Mouse (Mus musculus): ENCODE data around the gene Trp53rkb. TPM values are rescaled to one million over a fixed set of nuclear protein-coding genes. Genes with fewer than 3 reads are reported as not detected.

Trp53rkb gene
- polyA plus RNA-seq, 1 experiment: 4.3 TPM

DNA sequence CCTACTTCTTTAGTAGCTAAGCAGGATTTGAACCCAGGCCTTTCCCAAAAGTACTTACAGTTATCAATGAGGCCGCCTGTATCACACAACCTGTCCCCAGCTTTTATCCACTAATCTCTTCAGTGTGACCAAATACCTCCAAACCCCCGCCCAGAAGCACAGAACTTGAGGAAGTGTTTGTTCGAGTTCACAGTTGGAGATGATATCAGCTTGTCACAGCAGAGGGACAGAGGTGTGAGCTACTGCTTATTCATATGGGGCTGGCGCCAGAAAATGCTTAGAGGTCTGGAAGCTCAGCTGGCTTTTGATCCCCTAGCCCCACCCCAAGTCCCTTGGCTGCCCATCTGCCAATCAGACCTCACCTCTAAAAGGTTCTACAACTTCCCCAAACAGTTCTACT, 38.1 kb upstream of the Trp53rkb start:
- H3K4me3 ChIP-seq (ENCODE audit: low read depth, low read length): no peak overlapping the region
- H3K9ac ChIP-seq (ENCODE audit: low read depth, poor library complexity, severe bottlenecking): no peak overlapping the region
- H3K27me3 ChIP-seq (ENCODE audit: control insufficient read depth, insufficient read depth, low read length, poor library complexity, severe bottlenecking): no peaks in the 10 kb centered on the region
- H3K4me1 ChIP-seq (ENCODE audit: control insufficient read depth, insufficient read depth, low read length): peaks cover 2% of the 10 kb centered on the region
- no peaks in the 10 kb centered on the region for H3K36me3 ChIP-seq (ENCODE audit: control insufficient read depth, insufficient read depth, low read length, poor library complexity, severe bottlenecking)
- no peaks in the 10 kb centered on the region for H3K9me3 ChIP-seq (replicated peaks; ENCODE audit: control insufficient read depth, insufficient read depth, low read length, poor library complexity, severe bottlenecking)
- no peak for TF ChIP-seq EP300 (IDR thresholded peaks at IDR 0.05; ENCODE audit: insufficient read depth, low read depth, low read length)
- H3K27ac ChIP-seq (ENCODE audit: insufficient read depth, low read length): no peak overlapping the region

- Histone ChIP-seq H3K9me3 (replicated peaks; ENCODE audit: control insufficient read depth, insufficient read depth, low read length, poor library complexity, severe bottlenecking) (no peaks in the 10 kb centered on the region), H3K4me3 (ENCODE audit: low read depth, low read length) (no peak overlapping the region), H3K36me3 (ENCODE audit: control insufficient read depth, insufficient read depth, low read length, poor library complexity, severe bottlenecking) (no peaks in the 10 kb centered on the region), H3K27ac (ENCODE audit: insufficient read depth, low read length) (no peak overlapping the region), H3K9ac (ENCODE audit: low read depth, poor library complexity, severe bottlenecking) (no peak overlapping the region), H3K27me3 (ENCODE audit: control insufficient read depth, insufficient read depth, low read length, poor library complexity, severe bottlenecking) (no peaks in the 10 kb centered on the region), H3K4me1 (ENCODE audit: control insufficient read depth, insufficient read depth, low read length) (peaks cover under 1% of the 10 kb centered on the region)
- TF ChIP-seq EP300 (IDR thresholded peaks at IDR 0.05; ENCODE audit: insufficient read depth, low read depth, low read length) (no peak), POLR2A (IDR thresholded peaks at IDR 0.05; ENCODE audit: insufficient read depth, low read length) (no peak), CTCF (IDR thresholded peaks at IDR 0.05; ENCODE audit: low read depth, low read length) (no peak)
Measured at GRCm38 (mm10) chr2:166754760-166755159, 37.6 kb upstream of the Trp53rkb start.

DNA sequence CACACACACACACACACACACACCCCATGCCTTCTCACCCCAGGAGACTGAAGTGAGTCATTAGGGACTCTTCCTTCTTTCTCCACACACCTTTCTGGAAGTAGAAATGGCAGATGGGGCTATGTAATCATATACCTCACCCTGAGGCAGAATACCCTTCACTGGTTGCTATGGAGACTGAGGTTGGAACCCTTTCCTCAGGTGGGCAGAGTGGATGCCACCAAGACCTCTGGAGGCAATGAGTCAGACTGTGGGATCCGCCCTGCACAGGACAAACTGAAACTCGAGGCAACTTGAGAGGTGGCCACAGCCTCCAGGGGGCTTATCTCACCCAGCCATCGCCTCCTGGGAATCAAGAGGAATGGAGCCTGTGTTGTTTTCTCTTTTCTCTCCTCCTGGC, 34.4 kb upstream of the Trp53rkb start:
- Histone ChIP-seq H3K27ac (ENCODE audit: insufficient read depth, low read length) (no peak overlapping the region), H3K9me3 (replicated peaks; ENCODE audit: control insufficient read depth, insufficient read depth, low read length, poor library complexity, severe bottlenecking) (no peaks in the 10 kb centered on the region), H3K36me3 (ENCODE audit: control insufficient read depth, insufficient read depth, low read length, poor library complexity, severe bottlenecking) (no peaks in the 10 kb centered on the region), H3K4me1 (ENCODE audit: control insufficient read depth, insufficient read depth, low read length) (no peaks in the 10 kb centered on the region), H3K27me3 (ENCODE audit: control insufficient read depth, insufficient read depth, low read length, poor library complexity, severe bottlenecking) (no peaks in the 10 kb centered on the region), H3K9ac (ENCODE audit: low read depth, poor library complexity, severe bottlenecking) (no peak overlapping the region), H3K4me3 (ENCODE audit: low read depth, low read length) (no peak overlapping the region)
- TF ChIP-seq POLR2A (IDR thresholded peaks at IDR 0.05; ENCODE audit: insufficient read depth, low read length) (no peak), CTCF (IDR thresholded peaks at IDR 0.05; ENCODE audit: low read depth, low read length) (no peak), EP300 (IDR thresholded peaks at IDR 0.05; ENCODE audit: insufficient read depth, low read depth, low read length) (no peak)

- no peaks in the 10 kb centered on the region for H3K36me3 ChIP-seq (ENCODE audit: control insufficient read depth, insufficient read depth, low read length, poor library complexity, severe bottlenecking)
- no peak overlapping the region for H3K4me3 ChIP-seq (ENCODE audit: low read depth, low read length)
- no peaks in the 10 kb centered on the region for H3K4me1 ChIP-seq (ENCODE audit: control insufficient read depth, insufficient read depth, low read length)
- H3K27me3 ChIP-seq (ENCODE audit: control insufficient read depth, insufficient read depth, low read length, poor library complexity, severe bottlenecking): no peaks in the 10 kb centered on the region
- no peak overlapping the region for H3K27ac ChIP-seq (ENCODE audit: insufficient read depth, low read length)
- TF ChIP-seq POLR2A (IDR thresholded peaks at IDR 0.05; ENCODE audit: insufficient read depth, low read length) (no peak), EP300 (IDR thresholded peaks at IDR 0.05; ENCODE audit: insufficient read depth, low read depth, low read length) (no peak), CTCF (IDR thresholded peaks at IDR 0.05; ENCODE audit: low read depth, low read length) (no peak)
- no peaks in the 10 kb centered on the region for H3K9me3 ChIP-seq (replicated peaks; ENCODE audit: control insufficient read depth, insufficient read depth, low read length, poor library complexity, severe bottlenecking)
- H3K9ac ChIP-seq (ENCODE audit: low read depth, poor library complexity, severe bottlenecking): no peak overlapping the region
Measured at GRCm38 (mm10) chr2:166764051-166764450, 28.3 kb upstream of the Trp53rkb start.

DNA sequence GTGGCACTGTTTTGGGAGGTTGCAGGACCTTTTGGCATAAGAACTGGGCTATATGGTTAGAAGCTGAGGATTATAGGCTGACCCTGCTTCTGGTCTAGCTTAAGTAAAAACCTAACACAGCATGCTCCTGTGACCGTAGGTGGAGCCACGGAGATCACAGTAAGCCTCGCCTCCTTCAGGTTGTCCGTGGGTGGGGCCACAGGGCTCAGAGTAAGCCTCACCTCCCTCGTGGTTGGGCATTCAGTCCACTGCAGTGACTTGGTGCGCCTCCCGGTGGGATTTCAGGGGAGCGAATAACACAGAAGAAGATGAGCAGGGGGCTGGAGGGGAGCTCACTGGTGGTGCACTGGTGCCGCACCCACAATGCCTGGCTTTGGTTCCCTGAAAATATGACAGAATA, 24.7 kb upstream of the Trp53rkb start:
- TF ChIP-seq POLR2A (IDR thresholded peaks at IDR 0.05; ENCODE audit: insufficient read depth, low read length): no peak
- TF ChIP-seq CTCF (IDR thresholded peaks at IDR 0.05; ENCODE audit: low read depth, low read length): peak; percentile 17
- H3K9ac ChIP-seq (ENCODE audit: low read depth, poor library complexity, severe bottlenecking): no peak overlapping the region
- H3K27me3 ChIP-seq (ENCODE audit: control insufficient read depth, insufficient read depth, low read length, poor library complexity, severe bottlenecking): no peaks in the 10 kb centered on the region
- H3K4me1 ChIP-seq (ENCODE audit: control insufficient read depth, insufficient read depth, low read length): no peaks in the 10 kb centered on the region
- no peak overlapping the region for H3K4me3 ChIP-seq (ENCODE audit: low read depth, low read length)
- H3K36me3 ChIP-seq (ENCODE audit: control insufficient read depth, insufficient read depth, low read length, poor library complexity, severe bottlenecking): no peaks in the 10 kb centered on the region
- H3K9me3 ChIP-seq (replicated peaks; ENCODE audit: control insufficient read depth, insufficient read depth, low read length, poor library complexity, severe bottlenecking): no peaks in the 10 kb centered on the region
- no peak overlapping the region for H3K27ac ChIP-seq (ENCODE audit: insufficient read depth, low read length)

DNA sequence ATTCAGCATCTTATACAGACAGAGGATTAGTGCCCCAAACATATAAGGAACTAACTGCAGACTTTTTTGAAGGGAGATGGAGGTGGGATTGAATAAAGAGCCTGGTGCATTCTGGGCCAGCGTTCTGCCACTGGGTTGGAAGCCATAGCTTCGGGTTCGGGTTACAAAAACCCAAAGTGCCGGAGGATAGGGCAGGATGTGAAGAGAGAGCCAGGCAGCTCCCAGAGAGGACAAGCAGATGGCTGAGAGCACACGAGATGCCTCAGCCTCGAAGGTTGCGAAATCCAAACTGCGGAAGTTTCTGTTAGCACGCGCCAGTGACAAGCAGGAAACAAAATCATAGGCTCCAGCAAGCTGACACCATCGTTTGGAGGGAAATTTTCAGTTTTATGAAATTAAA, 20.9 kb upstream of the Trp53rkb start:
- H3K9me3 ChIP-seq (replicated peaks; ENCODE audit: control insufficient read depth, insufficient read depth, low read length, poor library complexity, severe bottlenecking): no peaks in the 10 kb centered on the region
- H3K36me3 ChIP-seq (ENCODE audit: control insufficient read depth, insufficient read depth, low read length, poor library complexity, severe bottlenecking): no peaks in the 10 kb centered on the region
- no peaks in the 10 kb centered on the region for H3K4me1 ChIP-seq (ENCODE audit: control insufficient read depth, insufficient read depth, low read length)
- H3K27ac ChIP-seq (ENCODE audit: insufficient read depth, low read length): no peak overlapping the region
- TF ChIP-seq POLR2A (IDR thresholded peaks at IDR 0.05; ENCODE audit: insufficient read depth, low read length): no peak
- TF ChIP-seq EP300 (IDR thresholded peaks at IDR 0.05; ENCODE audit: insufficient read depth, low read depth, low read length): no peak
- no peak for TF ChIP-seq CTCF (IDR thresholded peaks at IDR 0.05; ENCODE audit: low read depth, low read length)
- no peak overlapping the region for H3K4me3 ChIP-seq (ENCODE audit: low read depth, low read length)
- no peak overlapping the region for H3K9ac ChIP-seq (ENCODE audit: low read depth, poor library complexity, severe bottlenecking)
- H3K27me3 ChIP-seq (ENCODE audit: control insufficient read depth, insufficient read depth, low read length, poor library complexity, severe bottlenecking): no peaks in the 10 kb centered on the region

All from ES-Bruce4 (cell line).